Mouse (Mus musculus): ENCODE results near the gene Arid3c. TPM values are rescaled to one million over a fixed set of nuclear protein-coding genes. Genes with fewer than 3 reads are reported as not detected.

Gene Arid3c
- total and polyA plus RNA-seq, 3 experiments: not detected

- no peak for DNase-seq
Observed at GRCm38 (mm10) chr4:41745021-41745420, 14.1 kb upstream of the Arid3c start.

- no peak for DNase-seq
Observed at GRCm38 (mm10) chr4:41744131-41744530, 13.2 kb upstream of the Arid3c start.

GRCm38 (mm10) chr4:41741158-41741560 lies 10.2 kb upstream of the Arid3c start:
- peak; percentile 98 for DNase-seq

- no peak for DNase-seq
Observed at GRCm38 (mm10) chr4:41740380-41741157, 9.6 kb upstream of the Arid3c start.

- DNase-seq: no peak
Observed at GRCm38 (mm10) chr4:41739260-41739659, 8.3 kb upstream of the Arid3c start.

- no peak for DNase-seq
Observed at GRCm38 (mm10) chr4:41738256-41738603, 7.3 kb upstream of the Arid3c start.

- peak; percentile 75 for DNase-seq
Observed at GRCm38 (mm10) chr4:41737602-41738255, 6.8 kb upstream of the Arid3c start.

GRCm38 (mm10) chr4:41726826-41727621 lies 3.9 kb downstream of the Arid3c start:
- DNase-seq: no peak

GRCm38 (mm10) chr4:41722918-41723351 lies 8.0 kb downstream of the Arid3c start, which contains the start of gene Dctn3:
Gene Dctn3, minus strand, starts transcription at chr4:41723170.
- peak; percentile 92 for DNase-seq

- DNase-seq: no peak
Observed at GRCm38 (mm10) chr4:41716834-41717233, 14.1 kb downstream of the Arid3c start.

- DNase-seq: no peak
Observed at GRCm38 (mm10) chr4:41715596-41715995, 15.3 kb downstream of the Arid3c start.

GRCm38 (mm10) chr4:41715082-41715481 lies 15.9 kb downstream of the Arid3c start:
- DNase-seq: no peak

GRCm38 (mm10) chr4:41714276-41714675 lies 16.7 kb downstream of the Arid3c start:
- peak; percentile 68 for DNase-seq

GRCm38 (mm10) chr4:41713197-41714067 lies 17.5 kb downstream of the Arid3c start, which contains the start of gene Rpp25l:
Gene Rpp25l, minus strand, starts transcription at chr4:41713534.
- DNase-seq: peak; percentile 92

- no peak for DNase-seq
Observed at GRCm38 (mm10) chr4:41712421-41713196, 18.3 kb downstream of the Arid3c start.

- no peak for DNase-seq
Observed at GRCm38 (mm10) chr4:41711705-41712375, 19.1 kb downstream of the Arid3c start.

GRCm38 (mm10) chr4:41710229-41710628 lies 20.7 kb downstream of the Arid3c start:
- no peak for DNase-seq

- DNase-seq: no peak
Observed at GRCm38 (mm10) chr4:41708192-41708745, 22.7 kb downstream of the Arid3c start.

GRCm38 (mm10) chr4:41707011-41707535 lies 23.9 kb downstream of the Arid3c start:
- DNase-seq: peak; percentile 59

Measured in adrenal gland, adult 2 months (tissue).